Mouse (Mus musculus) layer of hippocampus, adult 8-10 months (tissue): Measurements from ENCODE around the gene Cntn3. TPM values are rescaled to one million over a fixed set of nuclear protein-coding genes. Genes with fewer than 3 reads are reported as not detected.

Experiments used
- DNase-seq, 2 experiments: peaks; one replicate each; pipeline ENCODE4 v3.0.0; 2022; ENCODE audit warnings: low spot score in 2 of 2
- total RNA-seq, 4 experiments: library from RNA; stranded (reverse); gene quantifications; 2 replicates each; pipeline ENCODE4 v1.2.4; 2022

Gene Cntn3
- total RNA-seq, 4 experiments from 2014 or later: 12.7 to 15.8 (median 14.8) TPM

DNA sequence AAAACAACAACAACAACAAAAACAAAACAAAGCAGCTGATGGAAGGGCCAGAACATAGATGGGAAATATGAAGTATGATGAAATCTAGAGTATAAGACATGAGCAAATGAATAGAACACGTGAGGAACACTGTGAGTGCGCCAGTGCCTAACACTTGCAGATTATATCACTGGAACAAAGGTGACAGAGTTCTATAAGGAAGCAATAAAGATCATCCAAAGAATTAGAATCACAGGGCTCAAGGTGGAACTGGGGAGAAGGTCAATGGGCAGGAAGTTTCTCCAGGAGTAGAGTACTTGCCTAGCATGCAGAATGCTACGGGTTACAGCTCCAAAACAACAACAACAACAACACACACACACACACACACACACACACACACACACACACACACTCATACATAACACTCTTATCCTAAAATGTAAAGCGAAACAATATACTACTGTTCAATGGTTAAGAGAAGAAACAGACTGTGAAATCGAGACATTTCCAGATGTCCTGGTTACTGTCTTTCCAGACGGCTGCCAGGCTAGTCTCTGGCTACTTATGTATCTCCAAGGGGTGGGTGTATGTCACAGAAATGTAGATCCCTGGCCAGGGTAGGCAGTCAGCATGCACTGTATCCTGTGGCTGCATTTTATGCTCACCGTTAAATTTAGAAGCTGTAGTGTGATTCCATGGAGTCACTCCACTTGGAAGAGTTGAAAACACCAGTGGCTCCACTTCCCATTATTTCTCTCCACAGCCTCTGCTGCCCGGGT is 94.4 kb downstream of the Cntn3 start:
- no peak for DNase-seq

DNA sequence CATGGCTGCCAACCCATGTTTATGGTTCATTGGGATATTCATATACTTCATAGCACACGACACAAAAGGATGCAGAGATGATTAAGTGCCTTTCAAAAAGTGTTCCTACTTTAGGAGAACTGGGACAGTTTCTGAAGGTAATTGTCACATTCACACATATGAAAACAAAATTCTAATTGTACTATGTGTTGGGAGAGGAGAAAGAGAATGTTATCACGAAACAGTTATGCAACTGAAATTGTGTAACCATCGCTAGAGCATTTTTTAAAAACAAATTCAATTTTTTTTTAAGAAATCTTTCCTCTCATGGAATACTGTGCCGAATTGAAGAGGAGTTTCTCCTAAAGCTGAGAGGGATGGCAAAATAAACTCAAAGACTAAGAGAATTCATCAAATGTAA is 134.5 kb downstream of the Cntn3 start:
- no peak for DNase-seq

DNA sequence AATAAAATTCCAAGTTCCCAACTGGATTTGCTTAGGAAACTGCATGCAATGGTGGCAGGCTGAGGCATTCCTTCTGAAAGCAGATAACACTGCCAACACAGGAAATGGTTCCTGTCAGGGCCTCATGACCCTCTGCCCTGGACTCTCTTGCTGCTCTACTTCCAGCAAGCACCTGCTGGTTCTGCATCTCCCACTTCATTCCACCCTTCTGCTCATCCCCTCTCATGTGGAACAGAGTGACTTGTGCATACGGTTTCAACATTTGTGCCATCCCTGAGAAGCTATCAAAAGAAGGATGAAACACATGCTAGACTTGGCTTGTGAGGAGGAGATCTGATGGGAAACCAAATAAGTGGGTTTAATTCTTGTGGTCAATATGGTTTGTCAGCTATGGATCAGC is 145.4 kb downstream of the Cntn3 start:
- no peak for DNase-seq

GRCm38 (mm10) chr6:102421781-102422180 is 151.1 kb downstream of the Cntn3 start:
- DNase-seq: no peak

GRCm38 (mm10) chr6:102388590-102388989 is 184.3 kb downstream of the Cntn3 start:
- DNase-seq: no peak

DNA sequence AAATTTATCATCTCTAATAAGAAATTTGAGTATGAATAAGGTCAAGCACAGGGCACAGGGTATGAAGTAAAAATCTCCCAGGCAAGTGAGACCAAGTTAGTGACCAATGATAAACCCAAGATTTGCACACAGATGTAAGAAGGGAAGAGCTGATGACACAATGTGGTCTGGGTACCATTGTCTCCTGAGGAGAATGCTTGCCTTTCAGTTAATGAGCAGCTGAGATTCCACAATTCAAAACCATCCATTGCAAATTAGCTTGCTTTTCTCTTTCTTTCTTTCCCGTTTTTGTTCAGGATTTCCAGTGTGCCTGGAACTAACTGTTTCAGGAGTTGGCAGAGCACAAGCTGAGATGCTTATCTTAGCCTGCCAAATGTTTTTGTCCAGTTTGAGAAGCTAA is 200.8 kb downstream of the Cntn3 start:
- no peak for DNase-seq

DNA sequence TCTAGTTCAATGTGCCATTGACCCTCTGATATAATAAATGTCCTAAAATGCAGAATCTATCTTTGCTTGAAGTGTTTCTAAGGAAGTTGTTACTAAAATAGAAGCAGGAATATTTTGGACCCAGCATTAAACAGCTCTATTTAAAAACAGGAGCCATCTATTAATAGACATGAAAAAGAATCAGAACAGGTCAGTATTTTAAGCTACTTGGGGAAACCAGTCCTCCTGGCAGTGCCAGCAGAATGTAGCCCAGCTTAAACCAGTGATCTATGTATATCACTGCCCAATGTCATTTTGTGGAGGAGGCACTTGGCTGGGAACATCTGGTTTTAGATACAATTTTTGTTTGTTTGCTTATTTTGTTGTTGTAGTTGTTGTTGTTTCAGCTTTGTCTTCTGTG is 209.0 kb downstream of the Cntn3 start:
- DNase-seq: no peak

GRCm38 (mm10) chr6:102363291-102363832 is 209.5 kb downstream of the Cntn3 start:
- DNase-seq: peak; percentile 21 to 40

DNA sequence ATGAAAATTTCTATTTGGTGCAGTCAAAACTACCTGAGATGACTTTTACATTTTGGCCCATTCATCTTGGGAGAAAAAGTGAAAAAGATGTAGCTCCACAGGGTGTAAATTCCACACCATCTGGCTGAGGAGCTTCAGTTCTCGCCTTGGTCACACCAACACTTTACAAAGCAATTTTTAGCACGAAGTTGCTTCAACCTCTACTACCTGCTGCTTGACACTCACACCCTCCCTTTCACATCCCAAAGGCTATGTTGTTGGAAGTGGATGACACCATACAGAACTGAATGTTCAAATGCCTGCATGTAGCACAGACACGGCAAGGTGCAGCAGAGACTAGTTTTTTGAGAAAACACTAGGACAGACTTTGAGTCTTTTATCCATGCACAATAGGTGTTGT is 240.8 kb downstream of the Cntn3 start:
- DNase-seq: no peak

DNA sequence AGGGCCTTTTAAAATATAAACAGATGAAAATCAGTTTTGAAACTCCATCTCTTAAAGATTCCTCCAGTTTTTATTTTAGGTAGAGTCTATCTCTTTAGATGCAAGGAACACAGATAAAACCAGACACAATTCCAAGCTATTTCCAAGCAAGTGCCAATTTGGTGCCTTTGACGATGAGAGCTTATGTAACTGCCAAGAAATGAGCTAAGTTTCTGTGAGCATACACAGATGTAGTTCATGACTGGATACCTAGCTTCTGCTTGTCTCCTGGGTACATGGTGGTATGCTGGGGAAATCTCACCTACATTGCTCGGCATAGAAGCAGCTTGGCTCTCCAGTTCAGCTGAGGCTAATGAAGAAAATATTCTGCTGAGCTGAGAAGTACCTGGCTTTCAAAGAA is 246.2 kb downstream of the Cntn3 start:
- no peak for DNase-seq

- peak; percentile 11 to 23 for DNase-seq
These were observed 250.2 kb downstream of the Cntn3 start for GRCm38 (mm10) chr6:102322614-102323284.

DNA sequence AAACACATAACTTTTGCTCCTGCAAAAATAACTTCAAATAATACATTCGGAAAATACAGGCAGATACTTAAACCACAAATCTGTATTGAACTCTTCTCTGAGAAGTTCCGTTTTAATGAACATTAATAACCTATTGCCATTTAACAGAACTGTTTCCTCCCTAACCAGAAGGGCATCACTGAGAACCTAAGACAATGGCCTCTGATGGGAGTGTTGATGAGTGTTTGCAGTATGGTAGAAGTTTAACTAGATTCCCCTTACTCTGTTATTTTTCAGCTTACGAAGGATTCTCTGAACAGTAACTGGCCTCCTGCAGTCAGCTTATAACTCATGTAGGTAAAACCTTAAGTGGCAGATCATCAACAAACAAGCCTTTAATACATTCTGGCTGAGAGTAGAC is 253.1 kb downstream of the Cntn3 start:
- DNase-seq: no peak

DNA sequence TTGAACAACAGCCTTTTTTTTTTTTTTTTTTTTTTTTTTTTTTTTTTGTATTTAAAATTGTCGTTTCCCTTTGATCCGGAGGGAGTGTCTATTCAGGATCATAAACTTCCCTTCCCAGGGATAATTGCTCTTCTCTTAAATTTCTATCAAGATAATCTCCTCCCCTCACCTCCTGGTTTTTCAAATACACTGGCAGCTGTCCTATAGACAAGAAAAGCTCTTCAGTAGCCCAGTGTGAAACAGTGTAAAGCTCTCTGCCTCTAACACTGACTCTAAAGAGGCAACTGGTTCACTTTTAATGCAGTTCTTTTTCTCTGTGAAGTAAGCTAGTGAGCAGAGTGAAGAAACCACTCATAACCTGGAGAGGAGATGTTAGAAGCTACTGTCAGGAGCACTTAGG is 290.0 kb downstream of the Cntn3 start:
- no peak for DNase-seq

- no peak for DNase-seq
These were observed 341.9 kb downstream of the Cntn3 start for GRCm38 (mm10) chr6:102231015-102231414.

DNA sequence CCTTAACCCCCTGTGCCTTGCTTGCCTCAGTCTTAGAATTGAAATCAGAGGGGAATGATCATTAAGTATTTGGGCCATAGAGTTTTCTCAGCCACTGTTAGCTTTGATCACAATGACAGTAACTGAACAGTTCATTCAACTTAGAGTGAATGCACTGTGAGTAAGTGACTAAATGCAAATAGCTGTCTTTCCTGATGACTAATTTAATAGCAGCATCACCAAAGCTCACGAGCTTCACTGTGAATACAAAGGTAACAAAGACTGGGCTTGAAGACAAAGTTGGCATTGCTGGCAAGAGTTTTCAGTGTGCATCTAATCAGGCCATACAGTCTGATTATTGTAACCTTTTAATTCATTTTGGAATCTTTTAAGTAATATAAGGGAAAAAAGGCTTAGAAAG is 386.6 kb downstream of the Cntn3 start:
- DNase-seq: no peak

GRCm38 (mm10) chr6:102170913-102171312 is 402.0 kb downstream of the Cntn3 start:
- no peak for DNase-seq

GRCm38 (mm10) chr6:102161186-102161585 is 411.7 kb downstream of the Cntn3 start:
- DNase-seq: no peak

DNA sequence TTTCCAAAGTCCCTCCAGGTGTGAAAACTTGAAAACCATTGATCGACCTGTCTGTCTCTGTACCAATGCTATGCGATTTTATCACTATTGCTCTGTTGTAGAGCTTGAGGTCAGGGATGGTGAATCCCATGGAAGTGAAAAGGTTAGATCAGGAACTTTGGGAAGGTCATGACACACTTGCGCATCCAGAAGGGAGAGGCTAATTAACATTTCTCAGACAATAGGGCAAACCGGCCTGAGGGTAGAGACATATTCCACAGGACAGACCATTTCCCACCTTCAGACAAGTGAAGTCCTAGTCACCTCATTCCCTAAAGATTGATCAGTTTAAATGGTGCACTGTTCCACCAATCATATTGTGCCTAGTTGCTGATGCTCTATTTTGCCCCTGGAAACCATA is 451.2 kb downstream of the Cntn3 start:
- no peak for DNase-seq

- DNase-seq: no peak
These were observed 452.9 kb downstream of the Cntn3 start for GRCm38 (mm10) chr6:102120003-102120402.

- DNase-seq: no peak
These were observed 459.3 kb downstream of the Cntn3 start for GRCm38 (mm10) chr6:102113629-102114028.
